Mouse (Mus musculus) B cell, adult (primary cell): Measurements from ENCODE around the gene Tfap2c. TPM values are rescaled to one million over a fixed set of nuclear protein-coding genes. Genes with fewer than 3 reads are reported as not detected.

ENCODE experiments used
- total RNA-seq: library from RNA; stranded (reverse); gene quantifications from 4 replicates; pipeline ENCODE4 v1.2.4, GENCODE M21; 2023; ENCODE audit not compliant: inconsistent age

Gene Tfap2c
- total RNA-seq, result not detected in 4 replicates

DNA sequence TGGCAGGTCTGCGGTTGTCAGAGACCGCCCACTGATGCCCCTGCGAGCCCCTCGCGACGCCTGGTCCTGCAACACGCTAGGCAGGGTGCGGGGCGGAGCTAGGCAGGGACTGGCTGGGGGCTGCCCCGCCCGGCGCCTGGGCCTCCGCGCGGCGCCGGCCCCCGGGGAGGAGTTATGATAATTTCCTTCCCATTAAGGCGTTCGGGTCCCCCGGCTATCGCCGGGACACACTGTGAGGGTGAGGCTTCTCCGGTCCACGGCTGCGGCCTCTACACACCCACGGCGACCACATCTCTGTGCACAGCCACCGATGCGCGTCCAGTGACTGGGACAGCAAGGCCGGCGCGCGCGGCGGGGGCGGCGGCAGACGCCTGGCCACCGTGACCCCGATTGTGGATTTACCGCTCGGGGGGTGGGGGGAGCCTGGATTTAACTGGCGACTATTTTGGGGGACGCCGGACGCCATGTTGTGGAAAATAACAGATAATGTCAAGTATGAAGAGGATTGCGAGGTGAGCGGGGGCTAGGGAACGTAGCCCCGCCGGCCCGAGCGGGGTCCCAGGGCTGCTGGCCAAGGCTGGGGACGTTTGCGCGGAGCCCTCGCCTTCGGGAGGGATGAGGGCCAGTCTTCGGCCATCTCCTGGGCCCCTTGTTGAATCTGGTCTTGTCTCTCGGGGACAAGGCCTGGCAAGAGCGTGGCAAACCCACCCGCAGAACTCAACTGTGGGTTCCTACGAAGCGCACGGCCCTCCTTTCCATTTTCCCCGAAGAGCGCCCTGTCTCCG lies at the start of gene Tfap2c:
Tfap2c (plus strand) TSS at position 223 of the 785 bp plus-strand sequence.

Other genes starting within 250 kb of the Tfap2c start
- 8.8 to 9.5 TPM (median 9.2 TPM) in 4 replicates for gene Fam210b, start 204.0 kb upstream of the Tfap2c start, total RNA-seq
- 6.5 to 7.1 TPM (median 6.8 TPM) in 4 replicates for gene Aurka, start 179.1 kb upstream of the Tfap2c start, total RNA-seq
- 37.5 to 43.0 TPM (median 41.8 TPM) in 4 replicates for gene Cstf1, start 178.9 kb upstream of the Tfap2c start, total RNA-seq
- 2.2 to 3.6 TPM (median 2.6 TPM) in 4 replicates for gene Cass4, start 155.8 kb upstream of the Tfap2c start, total RNA-seq
- 74.9 to 85.6 TPM (median 79.2 TPM) in 4 replicates for gene Rtf2, start 109.0 kb upstream of the Tfap2c start, total RNA-seq
- not detected in 4 replicates for gene Gcnt7, start 91.0 kb upstream of the Tfap2c start, total RNA-seq
- 6.0 to 9.0 TPM (median 7.8 TPM) in 4 replicates for gene Fam209, start 77.1 kb upstream of the Tfap2c start, total RNA-seq